Mouse (Mus musculus): ENCODE measurements around the gene Brwd3.

Gene Brwd3

GRCm38 (mm10) chrX:108834090-108834774, at the start of gene Brwd3:
Brwd3 (minus strand) TSS chrX:108834372.
- DNase-seq, result peak; percentile 74 to 78

GRCm38 (mm10) chrX:108862632-108863031, 28.5 kb upstream of the Brwd3 start:
- no peak for DNase-seq

- DNase-seq, result peak in 1 of 2 experiments; percentile 24
Observed at GRCm38 (mm10) chrX:108842705-108843104, 8.5 kb upstream of the Brwd3 start.

- DNase-seq, result no peak
Observed at GRCm38 (mm10) chrX:108836416-108836815, 2.2 kb upstream of the Brwd3 start.

GRCm38 (mm10) chrX:108835233-108835632, 1.1 kb upstream of the Brwd3 start:
- DNase-seq, result no peak

GRCm38 (mm10) chrX:108833381-108834020, 671 bp downstream of the Brwd3 start:
- peak; percentile 19 to 25 for DNase-seq

- DNase-seq, result peak; percentile 79 to 88
Observed at GRCm38 (mm10) chrX:108832674-108833189, 1.4 kb downstream of the Brwd3 start.

- no peak for DNase-seq
Observed at GRCm38 (mm10) chrX:108831231-108831630, 2.9 kb downstream of the Brwd3 start.

- DNase-seq, result no peak
Observed at GRCm38 (mm10) chrX:108828111-108828510, 6.1 kb downstream of the Brwd3 start.

GRCm38 (mm10) chrX:108797268-108797667, 36.9 kb downstream of the Brwd3 start:
- no peak for DNase-seq

- DNase-seq, result no peak
Observed at GRCm38 (mm10) chrX:108783724-108784123, 50.4 kb downstream of the Brwd3 start.

GRCm38 (mm10) chrX:108731755-108732154, 102.4 kb downstream of the Brwd3 start:
- DNase-seq, result no peak

GRCm38 (mm10) chrX:108729564-108729963, 104.6 kb downstream of the Brwd3 start:
- DNase-seq, result no peak

- DNase-seq, result no peak
Observed at GRCm38 (mm10) chrX:108729068-108729467, 105.1 kb downstream of the Brwd3 start.

- no peak for DNase-seq
Observed at GRCm38 (mm10) chrX:108728334-108728733, 105.8 kb downstream of the Brwd3 start.

GRCm38 (mm10) chrX:108724241-108724640, 109.9 kb downstream of the Brwd3 start:
- no peak for DNase-seq

GRCm38 (mm10) chrX:108722447-108722846, 111.7 kb downstream of the Brwd3 start:
- DNase-seq, result no peak

- no peak for DNase-seq
Observed at GRCm38 (mm10) chrX:108704312-108704711, 129.9 kb downstream of the Brwd3 start.

Data from cerebellum, postnatal 36 days (tissue).